Mouse (Mus musculus): ENCODE results near the gene Tyk2.

The Tyk2 gene

GRCm38 (mm10) chr9:21131059-21131956 lies at the start of gene Tyk2:
Gene Tyk2, minus strand, starts transcription at chr9:21131243.
- DNase-seq: peak; percentile 97

GRCm38 (mm10) chr9:21180841-21181240 lies 49.8 kb upstream of the Tyk2 start:
- DNase-seq: no peak

GRCm38 (mm10) chr9:21180402-21180801 lies 49.4 kb upstream of the Tyk2 start:
- no peak for DNase-seq

- DNase-seq: no peak
Measured at GRCm38 (mm10) chr9:21172364-21172763, 41.3 kb upstream of the Tyk2 start.

- no peak for DNase-seq
Measured at GRCm38 (mm10) chr9:21169157-21169556, 38.1 kb upstream of the Tyk2 start.

- peak; percentile 86 for DNase-seq
Measured at GRCm38 (mm10) chr9:21168161-21169123, 37.4 kb upstream of the Tyk2 start.

- DNase-seq: peak; percentile 69
Measured at GRCm38 (mm10) chr9:21167140-21168097, 36.4 kb upstream of the Tyk2 start.

GRCm38 (mm10) chr9:21166516-21166915 lies 35.5 kb upstream of the Tyk2 start:
- no peak for DNase-seq

GRCm38 (mm10) chr9:21165952-21166451 lies 35.0 kb upstream of the Tyk2 start:
- DNase-seq: peak; percentile 60

GRCm38 (mm10) chr9:21165041-21165951 lies 34.3 kb upstream of the Tyk2 start, which contains the start of gene Pde4a:
Gene Pde4a, plus strand, starts transcription at chr9:21165714.
- peak; percentile 62 for DNase-seq

- peak; percentile 32 for DNase-seq
Measured at GRCm38 (mm10) chr9:21164072-21164471, 33.0 kb upstream of the Tyk2 start.

GRCm38 (mm10) chr9:21163086-21164050 lies 32.3 kb upstream of the Tyk2 start:
- DNase-seq: no peak

- DNase-seq: peak; percentile 92
Measured at GRCm38 (mm10) chr9:21161209-21161909, 30.3 kb upstream of the Tyk2 start.

- DNase-seq: no peak
Measured at GRCm38 (mm10) chr9:21154787-21155186, 23.7 kb upstream of the Tyk2 start.

GRCm38 (mm10) chr9:21153833-21154232 lies 22.8 kb upstream of the Tyk2 start:
- peak; percentile 63 for DNase-seq

GRCm38 (mm10) chr9:21153331-21153730 lies 22.3 kb upstream of the Tyk2 start:
- DNase-seq: no peak

- DNase-seq: peak; percentile 81
Measured at GRCm38 (mm10) chr9:21152715-21153114, 21.7 kb upstream of the Tyk2 start.

GRCm38 (mm10) chr9:21149654-21150419 lies 18.8 kb upstream of the Tyk2 start, which contains the start of gene Cdc37:
Gene Cdc37, minus strand, starts transcription at chr9:21149982.
- peak; percentile 99 for DNase-seq
